Mouse (Mus musculus) limb, embryonic 14.5 days (tissue): ENCODE data around the gene Ppy. TPM values are rescaled to one million over a fixed set of nuclear protein-coding genes. Genes with fewer than 3 reads are reported as not detected.

ENCODE experiments used
- ATAC-seq: fragments of 200-750 bp; cut with Nextera tagmentation; 2 replicates; pipeline ENCODE4 v1.8.0; 2017; ENCODE audit warnings: low read depth, moderate number of reproducible peaks, moderate TSS enrichment; ENCODE audit not compliant: low FRiP score
- DNase-seq: peaks from one replicate; pipeline ENCODE4 v3.0.0-alpha.2; 2015; ENCODE audit warnings: low spot score
- H3K27ac ChIP-seq: fragments of 300-500 bp; sonication (generic); replicated peaks from 2 replicates; pipeline ENCODE4 v1.5.1; 2014; ENCODE audit warnings: low read depth, mild to moderate bottlenecking, low read length, moderate library complexity, mixed read lengths
- H3K27me3 ChIP-seq: fragments of 300-500 bp; sonication (generic); 2 replicates; pipeline ENCODE4 v1.6.1; 2014; ENCODE audit warnings: low read length, mixed read lengths; ENCODE audit not compliant: control insufficient read depth, insufficient read depth
- H3K36me3 ChIP-seq: fragments of 300-500 bp; sonication (generic); 2 replicates; pipeline ENCODE4 v1.6.1; 2014; ENCODE audit warnings: mild to moderate bottlenecking, low read length, moderate library complexity, mixed read lengths; ENCODE audit not compliant: control insufficient read depth, insufficient read depth
- H3K4me1 ChIP-seq: fragments of 300-500 bp; sonication (generic); 2 replicates; pipeline ENCODE4 v1.6.1; 2014; ENCODE audit warnings: antibody characterized with exemption, low read length, mixed read lengths; ENCODE audit not compliant: control insufficient read depth, insufficient read depth
- H3K4me2 ChIP-seq: fragments of 300-500 bp; sonication (generic); replicated peaks from 2 replicates; pipeline ENCODE4 v1.6.1; 2014; ENCODE audit warnings: low read depth, mild to moderate bottlenecking, low read length, moderate library complexity; ENCODE audit not compliant: severe bottlenecking
- H3K4me3 ChIP-seq: fragments of 300-500 bp; sonication (generic); replicated peaks from 2 replicates; pipeline ENCODE4 v1.5.1; 2014; ENCODE audit warnings: low read length
- H3K9ac ChIP-seq: fragments of 300-500 bp; sonication (generic); 2 replicates; pipeline ENCODE4 v1.6.1; 2014; ENCODE audit warnings: mild to moderate bottlenecking, low read depth, low read length, moderate library complexity; ENCODE audit not compliant: severe bottlenecking
- H3K9me3 ChIP-seq: fragments of 300-500 bp; sonication (generic); 2 replicates; pipeline ENCODE4 v1.6.1; 2016; ENCODE audit warnings: low read length; ENCODE audit not compliant: control insufficient read depth
- POLR2A ChIP-seq: fragments of 200-500 bp; IDR thresholded peaks from 2 replicates; pipeline ENCODE4 v1.8.0; 2012; ENCODE audit warnings: inconsistent platforms, mild to moderate bottlenecking, moderate library complexity, borderline replicate concordance; ENCODE audit not compliant: insufficient read depth, insufficient read length; ENCODE audit errors: extremely low read depth
- WGBS: fragments of 180-500 bp; shearing (Covaris S2); extraction: QIAGEN DNeasy Blood & Tissue Kit; methylation state at CpG from one replicate; pipeline ENCODE4 v1.1.7; 2014; 5-methylcytosine and 5-hydroxymethylcytosine counted together
- polyA plus RNA-seq, 2 experiments: library from polyadenylated mRNA; depleted of rRNA in 1 of 2; stranded (reverse) in 1 of 2; unstranded in 1 of 2; fragments of >200 nt; fragmentation: Nextera tagmentation in 1 of 2; extraction: Ambion mirVana in 1 of 2; gene quantifications; 2 replicates each; pipeline versions ENCODE4 v1.2.1 to v1.2.3; 2012 to 2014

Ppy gene
- polyA plus RNA-seq, 2 experiments, result not detected

DNA sequence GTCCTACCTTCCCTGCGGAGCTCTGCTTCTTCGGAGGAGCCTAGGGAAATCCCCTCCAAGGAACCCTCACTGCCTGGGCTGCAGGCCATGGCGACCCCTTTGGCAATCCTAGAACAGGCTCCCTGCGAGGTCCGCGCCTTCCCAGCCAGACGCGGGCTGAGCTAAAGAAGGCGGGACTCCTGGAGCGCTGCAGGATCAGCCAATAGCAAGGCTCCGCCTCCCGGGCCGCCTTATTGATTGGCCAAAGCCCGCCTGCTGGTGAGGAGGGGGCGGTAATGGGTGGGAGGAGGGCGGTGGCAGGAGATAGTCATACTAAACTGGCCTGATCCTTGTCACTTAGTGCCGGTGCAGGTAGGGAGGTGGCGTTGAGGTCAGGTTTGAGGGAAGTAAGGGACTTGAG, 18.8 kb downstream of the Ppy start:
- Histone ChIP-seq H3K4me1 (peaks cover 12% of the 10 kb centered on the region), H3K4me3 (peak overlapping the region; percentile 37), H3K4me2 (peak overlapping the region; percentile 68), H3K9me3 (no peaks in the 10 kb centered on the region), H3K27ac (no peak overlapping the region), H3K27me3 (no peaks in the 10 kb centered on the region), H3K9ac (peak overlapping the region; percentile 40), H3K36me3 (peaks cover 20% of the 10 kb centered on the region)
- TF ChIP-seq POLR2A, result no peak
- under 1% methylated on average over 18 of the region's 18 CpGs for WGBS
- ATAC-seq (peak; percentile 93), DNase-seq (peak; percentile 90)

- Histone ChIP-seq H3K4me3 (no peak overlapping the region), H3K27me3 (no peaks in the 10 kb centered on the region), H3K4me2 (no peak overlapping the region), H3K4me1 (0 out of 2 replicates have a peak, but pooled peaks cover 4% of the 10 kb centered on the region), H3K9me3 (no peaks in the 10 kb centered on the region), H3K36me3 (peaks cover 14% of the 10 kb centered on the region), H3K9ac (no peak overlapping the region), H3K27ac (no peak overlapping the region)
- no peak for ATAC-seq
- TF ChIP-seq POLR2A, result no peak
- DNase-seq, result no peak
- 79% methylated on average over 14 of the region's 14 CpGs for WGBS
These were observed 27.4 kb downstream of the Ppy start for GRCm38 (mm10) chr11:102073722-102074121.

DNA sequence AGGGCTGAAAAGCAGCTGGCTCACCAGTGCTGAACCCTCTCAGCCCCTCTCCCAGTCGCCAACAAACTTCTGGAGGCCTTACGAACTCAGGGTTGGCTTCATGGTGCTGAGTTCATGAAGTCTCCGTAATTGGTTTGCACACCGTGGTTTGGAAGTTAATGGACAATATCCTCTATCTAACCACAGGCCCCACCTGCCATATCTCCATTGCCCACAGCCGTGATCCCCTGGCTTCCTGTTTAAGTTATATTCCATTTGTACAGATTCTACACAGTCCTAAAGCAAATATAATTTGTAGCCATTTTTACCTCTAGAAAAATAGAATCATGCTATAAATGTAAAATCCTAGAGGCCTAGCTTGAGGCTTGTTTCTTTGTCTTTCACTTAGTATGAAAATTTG, 28.4 kb downstream of the Ppy start:
- no peak for DNase-seq
- no peak overlapping the region for H3K4me3 ChIP-seq
- H3K4me2 ChIP-seq, result no peak overlapping the region
- no peaks in the 10 kb centered on the region for H3K27me3 ChIP-seq
- no peak overlapping the region for H3K9ac ChIP-seq
- H3K27ac ChIP-seq, result no peak overlapping the region
- no peaks in the 10 kb centered on the region for H3K9me3 ChIP-seq
- no peak for TF ChIP-seq POLR2A
- H3K36me3 ChIP-seq, result peaks cover 6% of the 10 kb centered on the region
- WGBS, result 78% methylated on average over 5 of the region's 5 CpGs
- ATAC-seq, result no peak
- H3K4me1 ChIP-seq, result 0 out of 2 replicates have a peak, but pooled peaks cover 4% of the 10 kb centered on the region

GRCm38 (mm10) chr11:102070426-102070825, 30.7 kb downstream of the Ppy start:
- Histone ChIP-seq H3K36me3 (peaks cover 2% of the 10 kb centered on the region; the same call in 1 of the 2 replicates), H3K9me3 (no peaks in the 10 kb centered on the region), H3K4me1 (0 out of 2 replicates have a peak, but pooled peaks cover 4% of the 10 kb centered on the region), H3K27ac (no peak overlapping the region), H3K4me3 (no peak overlapping the region), H3K4me2 (no peak overlapping the region; the same call in 1 of the 2 replicates), H3K27me3 (no peaks in the 10 kb centered on the region), H3K9ac (peak overlapping the region; percentile 28; the same call in 1 of the 2 replicates)
- WGBS, result 5% methylated on average over 13 of the region's 13 CpGs
- no peak for TF ChIP-seq POLR2A
- peak; percentile 7 for DNase-seq
- peak; percentile 63 for ATAC-seq

- Histone ChIP-seq H3K4me2 (no peak overlapping the region), H3K9ac (no peak overlapping the region), H3K36me3 (peaks cover 1% of the 10 kb centered on the region; the same call in 1 of the 2 replicates), H3K4me1 (0 out of 2 replicates have a peak, but pooled peaks cover 4% of the 10 kb centered on the region), H3K4me3 (no peak overlapping the region), H3K27me3 (no peaks in the 10 kb centered on the region), H3K9me3 (no peaks in the 10 kb centered on the region), H3K27ac (no peak overlapping the region)
- no peak for ATAC-seq
- no peak for TF ChIP-seq POLR2A
- WGBS, result 58% methylated on average over 11 of the region's 11 CpGs
- DNase-seq, result no peak
These were observed 31.5 kb downstream of the Ppy start for GRCm38 (mm10) chr11:102069633-102070032.

- Histone ChIP-seq H3K4me1 (0 out of 2 replicates have a peak, but pooled peaks cover 4% of the 10 kb centered on the region), H3K9ac (no peak overlapping the region), H3K4me3 (no peak overlapping the region), H3K9me3 (no peaks in the 10 kb centered on the region), H3K36me3 (peaks cover 3% of the 10 kb centered on the region), H3K27me3 (no peaks in the 10 kb centered on the region), H3K27ac (no peak overlapping the region), H3K4me2 (no peak overlapping the region)
- WGBS, result 31% methylated on average over 2 of the region's 2 CpGs
- TF ChIP-seq POLR2A, result no peak
- ATAC-seq, result no peak
- DNase-seq, result no peak
These were observed 32.1 kb downstream of the Ppy start for GRCm38 (mm10) chr11:102068969-102069368.
